ENCODE assay signal across 34 mouse cellular contexts in genomic region chr2:64108040-64108439, GRCm38 (mm10).
"Had no signal": no experiment of that assay in that cellular context is flagged by ENCODE, and none has a peak within 500 bp of the region (broad histone marks: within the 10 kb centered on the region; RNA-seq: fewer than 3 reads in every experiment).

No protein-coding gene starts in this region.

- H3K27me3 ChIP-seq: heart, embryonic 12.5 days; heart, embryonic 13.5 days; heart, embryonic 15.5 days; hindbrain, embryonic 12.5 days; hindbrain, embryonic 13.5 days; hindbrain, embryonic 15.5 days; intestine, embryonic 15.5 days; kidney, embryonic 15.5 days had no signal

- H3K27ac ChIP-seq: heart, embryonic 10.5 days; heart, embryonic 13.5 days; heart, embryonic 15.5 days; hindbrain, embryonic 10.5 days; hindbrain, embryonic 12.5 days; hindbrain, embryonic 13.5 days; hindbrain, embryonic 14.5 days; hindbrain, embryonic 15.5 days; hindbrain, postnatal 0 days; intestine, embryonic 15.5 days; kidney, embryonic 15.5 days; kidney, postnatal 0 days; layer of hippocampus, adult 2 months had no signal

- H3K4me2 ChIP-seq: heart, embryonic 11.5 days; heart, embryonic 12.5 days; heart, embryonic 13.5 days; heart, embryonic 15.5 days; hindbrain, embryonic 12.5 days; hindbrain, embryonic 13.5 days; hindbrain, embryonic 14.5 days; hindbrain, embryonic 15.5 days; intestine, embryonic 15.5 days; kidney, embryonic 15.5 days had no signal

- H3K4me1 ChIP-seq: heart, embryonic 10.5 days; heart, embryonic 12.5 days; heart, embryonic 13.5 days; heart, embryonic 15.5 days; hindbrain, embryonic 10.5 days; hindbrain, embryonic 12.5 days; hindbrain, embryonic 13.5 days; hindbrain, embryonic 15.5 days; intestine, embryonic 15.5 days; kidney, embryonic 15.5 days had no signal

- H3K4me3 ChIP-seq: heart, embryonic 10.5 days; heart, embryonic 12.5 days; heart, embryonic 13.5 days; heart, embryonic 15.5 days; hindbrain, embryonic 10.5 days; hindbrain, embryonic 12.5 days; hindbrain, embryonic 13.5 days; hindbrain, embryonic 15.5 days; intestine, embryonic 15.5 days; kidney, embryonic 15.5 days; layer of hippocampus, adult 2 months had no signal

- DNase-seq: heart, postnatal 10 days; heart, postnatal 14 days; heart, postnatal 36 days; heart, postnatal 4 days; kidney, adult 11 months; kidney, adult 18-20 months; kidney, adult 2 months; kidney, adult 8-10 months; kidney, adult 9 months; kidney, postnatal 10 days; kidney, postnatal 14 days; kidney, postnatal 25 days; kidney, postnatal 36 days; kidney, postnatal 4 days; layer of hippocampus, adult 9-11 months; layer of hippocampus, postnatal 36 days had no signal

- H3K9me3 ChIP-seq: heart, embryonic 10.5 days; heart, embryonic 12.5 days; heart, embryonic 13.5 days; heart, embryonic 15.5 days; hindbrain, embryonic 10.5 days; hindbrain, embryonic 12.5 days; hindbrain, embryonic 13.5 days; hindbrain, embryonic 15.5 days; intestine, embryonic 15.5 days; kidney, embryonic 15.5 days had no signal

- ATAC-seq: hindbrain, embryonic 16.5 days; hindbrain, postnatal 0 days; inflammation-experienced regulatory T-cells, adult 6 months; intestine, embryonic 15.5 days; intestine, embryonic 16.5 days had no signal

- H3K9ac ChIP-seq: heart, embryonic 12.5 days; heart, embryonic 13.5 days; heart, embryonic 15.5 days; hindbrain, embryonic 12.5 days; hindbrain, embryonic 13.5 days; hindbrain, embryonic 14.5 days; hindbrain, embryonic 15.5 days; intestine, embryonic 15.5 days; kidney, embryonic 15.5 days had no signal

- H3K36me3 ChIP-seq: heart, embryonic 10.5 days; heart, embryonic 12.5 days; heart, embryonic 13.5 days; heart, embryonic 15.5 days; hindbrain, embryonic 10.5 days; hindbrain, embryonic 12.5 days; hindbrain, embryonic 13.5 days; hindbrain, embryonic 15.5 days; intestine, embryonic 15.5 days; kidney, embryonic 15.5 days had no signal
